In the genomic region with DNA sequence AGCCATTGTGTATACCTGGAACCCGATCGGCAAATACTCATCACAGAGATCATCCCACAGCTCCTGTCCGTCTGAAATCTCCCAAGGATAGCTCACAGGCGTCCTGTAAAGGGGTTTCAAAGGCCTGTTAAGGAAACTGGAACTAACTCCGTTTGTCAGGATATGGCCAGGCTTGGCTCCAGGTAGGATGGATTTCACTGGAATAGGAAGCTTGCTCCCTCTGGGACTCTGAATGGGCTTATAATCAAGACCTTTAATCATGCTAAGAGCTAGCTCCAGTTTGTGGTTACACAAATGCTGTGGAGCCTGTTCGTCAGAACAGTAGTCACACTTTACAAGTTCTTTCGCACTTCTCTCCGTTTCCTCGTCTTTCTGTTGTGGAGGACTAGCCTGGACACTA, we compare ENCODE assay signal across 8 mouse cellular contexts.
DNase-seq lines count a peak whose midpoint lies in the region; ATAC-seq and TF ChIP-seq lines count a peak whose summit lies in the region.

No protein-coding gene starts in this region.

- ATAC-seq in forebrain, embryonic 12.5 days (ENCODE audit: low FRiP score), result no peak
- no peak for ATAC-seq in intestine, postnatal 0 days
- no peak for ATAC-seq in neural tube, embryonic 11.5 days (ENCODE audit: insufficient read depth, low FRiP score, low TSS enrichment)

- peaks cover 40% of the 10 kb centered on the region for H3K4me1 ChIP-seq in forebrain, embryonic 12.5 days
- H3K4me1 ChIP-seq in intestine, postnatal 0 days (replicated peaks; ENCODE audit: control insufficient read depth, insufficient read depth, low read length), result no peaks in the 10 kb centered on the region
- H3K4me1 ChIP-seq in neural tube, embryonic 11.5 days (ENCODE audit: control insufficient read depth, insufficient read depth, low read length), result peaks cover 9% of the 10 kb centered on the region

- no peak overlapping the region for H3K27ac ChIP-seq in forebrain, embryonic 12.5 days
- H3K27ac ChIP-seq in intestine, postnatal 0 days (ENCODE audit: low read depth, low read length), result 0 out of 2 replicates have a peak overlapping the region, but pooled peaks have one; percentile 17
- H3K27ac ChIP-seq in neural tube, embryonic 11.5 days (ENCODE audit: low read depth, low read length), result no peak overlapping the region; the same call in 1 of the 2 replicates

- 0 out of 2 replicates have a peak, but pooled peaks cover 5% of the 10 kb centered on the region for H3K36me3 ChIP-seq in forebrain, embryonic 12.5 days (replicated peaks)
- H3K36me3 ChIP-seq in intestine, postnatal 0 days (ENCODE audit: control insufficient read depth, insufficient read depth), result no peaks in the 10 kb centered on the region
- H3K36me3 ChIP-seq in neural tube, embryonic 11.5 days (ENCODE audit: control insufficient read depth, insufficient read depth, low read length), result no peaks in the 10 kb centered on the region

- peak overlapping the region; percentile 80 for H3K9ac ChIP-seq in forebrain, embryonic 12.5 days
- peak overlapping the region; percentile 49 for H3K9ac ChIP-seq in intestine, postnatal 0 days (ENCODE audit: low read depth, low read length)
- peak overlapping the region; percentile 76; the same call in 1 of the 2 replicates for H3K9ac ChIP-seq in neural tube, embryonic 11.5 days (ENCODE audit: low read length)

- H3K9me3 ChIP-seq in forebrain, embryonic 12.5 days, result no peaks in the 10 kb centered on the region
- no peaks in the 10 kb centered on the region for H3K9me3 ChIP-seq in intestine, postnatal 0 days (ENCODE audit: control insufficient read depth)
- H3K9me3 ChIP-seq in neural tube, embryonic 11.5 days (ENCODE audit: control insufficient read depth, low read length), result no peaks in the 10 kb centered on the region

- 59% methylated on average over 9 of the region's 9 CpGs for WGBS in forebrain, embryonic 12.5 days
- 15% methylated on average over 9 of the region's 9 CpGs for WGBS in intestine, postnatal 0 days
- 67% methylated on average over 9 of the region's 9 CpGs for WGBS in neural tube, embryonic 11.5 days

- DNase-seq in ovary, postnatal 14 days (ENCODE audit: low spot score), result peak; percentile 4
- no peak for DNase-seq in ovary, postnatal 10 days (ENCODE audit: low spot score)
- DNase-seq in neural tube, embryonic 11.5 days (ENCODE audit: low spot score), result no peak
- DNase-seq in left cerebral cortex, adult 11 months (ENCODE audit: low spot score), result no peak
- DNase-seq in gastrocnemius, postnatal 36 days, result no peak
- DNase-seq in thymus, adult 18-20 months, result no peak

- H3K27me3 ChIP-seq in forebrain, embryonic 12.5 days, result no peaks in the 10 kb centered on the region
- H3K27me3 ChIP-seq in intestine, postnatal 0 days (replicated peaks; ENCODE audit: control insufficient read depth, insufficient read depth, low read length), result no peaks in the 10 kb centered on the region
- H3K27me3 ChIP-seq in neural tube, embryonic 11.5 days (ENCODE audit: control insufficient read depth, insufficient read depth, low read length), result no peaks in the 10 kb centered on the region

- H3K4me3 ChIP-seq in forebrain, embryonic 12.5 days (replicated peaks), result peak overlapping the region; percentile 74
- H3K4me3 ChIP-seq in intestine, postnatal 0 days (ENCODE audit: low read depth, low read length), result peak overlapping the region; percentile 71
- peak overlapping the region; percentile 80 for H3K4me3 ChIP-seq in neural tube, embryonic 11.5 days (ENCODE audit: low read depth, low read length)

- intact Hi-C loops in gastrocnemius, postnatal 36 days (cut with DNase I), result loop anchor here (5.0 kb wide), 1 partner anchor 106 kb away; no protein-coding TSS in a partner anchor

- TF ChIP-seq CTCF in intestine, postnatal 0 days (IDR thresholded peaks at IDR 0.05; ENCODE audit: low read depth), result no peak

- H3K4me2 ChIP-seq in forebrain, embryonic 12.5 days, result peak overlapping the region; percentile 83
- peak overlapping the region; percentile 78 for H3K4me2 ChIP-seq in intestine, postnatal 0 days (replicated peaks; ENCODE audit: low read depth)
- peak overlapping the region; percentile 83 for H3K4me2 ChIP-seq in neural tube, embryonic 11.5 days (ENCODE audit: low read depth)
